Mouse (Mus musculus) lung, embryonic 15.5 days (tissue): ENCODE measurements at regions not wholly inside any gene's neighbourhood (a gene's known extent, or its start where the extent isn't known, plus 50 kb on each side); places are given as distances from the start of the nearest gene placed in this dataset.
"Not testable (repeated sequence)": the region's sequence is repeated elsewhere in the genome, so short reads cannot be mapped to it uniquely, and the experiment has no call there.

Experiments used
- ATAC-seq: fragments of 200-750 bp; cut with Nextera tagmentation; 2 replicates; pipeline ENCODE4 v1.8.0; 2017; ENCODE audit warnings: moderate number of reproducible peaks, borderline replicate concordance; ENCODE audit not compliant: low FRiP score, low TSS enrichment; ENCODE audit errors: extremely low read depth
- H3K27ac ChIP-seq: fragments of 300-500 bp; sonication (generic); 2 replicates; pipeline ENCODE4 v1.5.1; 2015; ENCODE audit warnings: moderate library complexity, mild to moderate bottlenecking, inconsistent platforms
- H3K27me3 ChIP-seq: fragments of 300-500 bp; sonication (generic); 2 replicates; pipeline ENCODE4 v1.6.1; 2015; ENCODE audit warnings: inconsistent platforms
- H3K36me3 ChIP-seq: fragments of 300-500 bp; sonication (generic); 2 replicates; pipeline ENCODE4 v1.6.1; 2015; ENCODE audit warnings: inconsistent platforms
- H3K4me1 ChIP-seq: fragments of 300-500 bp; sonication (generic); 2 replicates; pipeline ENCODE4 v1.6.1; 2015; ENCODE audit warnings: inconsistent platforms
- H3K4me2 ChIP-seq: fragments of 300-500 bp; sonication (generic); 2 replicates; pipeline ENCODE4 v1.6.1; 2015; ENCODE audit warnings: inconsistent platforms, mild to moderate bottlenecking, moderate library complexity
- H3K4me3 ChIP-seq: fragments of 300-500 bp; sonication (generic); 2 replicates; pipeline ENCODE4 v1.5.1; 2015; ENCODE audit warnings: mild to moderate bottlenecking, inconsistent platforms
- H3K9ac ChIP-seq: fragments of 300-500 bp; sonication (generic); 2 replicates; pipeline ENCODE4 v1.6.1; 2015; ENCODE audit warnings: inconsistent platforms
- H3K9me3 ChIP-seq: fragments of 300-500 bp; sonication (generic); 2 replicates; pipeline ENCODE4 v1.6.1; 2016; ENCODE audit warnings: inconsistent platforms
- WGBS: fragments of 180-500 bp; shearing (Covaris S2); methylation state at CpG from one replicate; pipeline ENCODE4 v1.1.7; 2015; 5-methylcytosine and 5-hydroxymethylcytosine counted together

DNA sequence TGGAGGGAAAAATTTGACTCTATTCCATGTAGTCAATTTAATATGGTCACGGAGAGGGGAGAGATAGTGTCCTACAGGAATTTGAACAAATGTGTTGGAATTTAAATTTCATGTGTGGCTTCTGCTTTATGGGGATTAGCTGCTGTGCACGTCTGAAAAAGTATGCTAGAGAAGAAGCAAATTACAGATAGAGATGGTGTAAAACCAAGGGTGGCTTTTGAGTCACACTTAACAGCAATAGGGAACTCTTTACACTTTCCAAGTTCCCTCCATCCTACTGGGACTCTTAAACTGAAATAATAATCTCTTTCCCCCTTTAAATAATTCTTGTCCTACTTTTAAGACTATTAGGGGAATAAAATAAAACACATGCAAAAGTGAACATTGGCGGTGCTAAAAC, 1790.1 kb upstream of the 5930422O12Rik start:
- Histone ChIP-seq H3K9ac (no peak overlapping the region), H3K4me1 (no peaks in the 10 kb centered on the region), H3K9me3 (no peaks in the 10 kb centered on the region), H3K27ac (no peak overlapping the region), H3K27me3 (no peaks in the 10 kb centered on the region), H3K36me3 (no peaks in the 10 kb centered on the region), H3K4me3 (no peak overlapping the region), H3K4me2 (no peak overlapping the region)
- ATAC-seq = no peak
- WGBS = 66% methylated on average over 3 of the region's 3 CpGs

DNA sequence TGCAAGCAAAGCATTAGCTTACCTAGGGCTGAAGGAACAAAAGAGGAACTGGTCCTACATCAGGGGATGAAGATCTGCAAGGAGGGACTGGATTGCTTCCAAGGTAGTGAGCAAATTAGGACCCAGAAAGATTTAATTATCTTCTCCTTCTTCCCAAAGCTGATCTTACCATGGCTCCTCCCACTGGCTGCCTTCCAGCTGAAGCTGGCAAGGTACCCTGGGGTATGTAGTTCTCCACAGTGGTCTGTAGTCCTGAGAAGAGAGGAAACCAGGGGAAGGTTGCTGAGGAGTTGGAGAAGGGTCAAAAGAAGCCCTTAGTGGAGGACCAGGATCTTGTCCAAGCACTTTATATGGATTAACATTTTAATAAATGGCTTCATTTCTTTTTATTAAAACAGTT, 1764.8 kb upstream of the 5930422O12Rik start:
- 0 out of 2 replicates have a peak, but pooled peaks cover 3% of the 10 kb centered on the region for H3K4me1 ChIP-seq
- no peaks in the 10 kb centered on the region for H3K27me3 ChIP-seq
- H3K4me2 ChIP-seq = no peak overlapping the region
- no peak overlapping the region for H3K4me3 ChIP-seq
- H3K9ac ChIP-seq = no peak overlapping the region
- no peak for ATAC-seq
- no peaks in the 10 kb centered on the region for H3K36me3 ChIP-seq
- no peak overlapping the region for H3K27ac ChIP-seq
- H3K9me3 ChIP-seq = no peaks in the 10 kb centered on the region

DNA sequence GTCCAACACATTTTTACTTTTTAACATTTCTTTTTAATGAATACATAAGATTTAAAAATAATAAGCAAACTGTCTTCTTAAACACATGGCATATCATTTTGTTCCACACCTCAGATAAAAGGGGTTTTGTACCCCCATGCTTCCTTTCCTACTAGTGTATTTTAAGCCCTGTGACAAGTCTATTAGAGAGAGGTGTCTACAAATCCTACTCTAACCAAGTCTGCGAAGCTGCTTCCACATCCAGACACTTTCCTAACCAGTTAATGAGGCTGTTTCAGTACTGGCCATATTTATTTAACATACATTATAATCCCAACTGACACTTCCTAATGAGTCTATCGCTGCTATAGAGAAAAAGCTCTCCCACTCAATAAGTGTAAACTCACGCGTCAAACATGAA, 1763.0 kb upstream of the 5930422O12Rik start:
- Histone ChIP-seq H3K4me1 (0 out of 2 replicates have a peak, but pooled peaks cover 3% of the 10 kb centered on the region), H3K27ac (no peak overlapping the region), H3K4me3 (no peak overlapping the region), H3K4me2 (no peak overlapping the region), H3K36me3 (no peaks in the 10 kb centered on the region), H3K27me3 (no peaks in the 10 kb centered on the region), H3K9ac (no peak overlapping the region), H3K9me3 (no peaks in the 10 kb centered on the region)
- no peak for ATAC-seq
- 67% methylated on average over 4 of the region's 4 CpGs for WGBS

DNA sequence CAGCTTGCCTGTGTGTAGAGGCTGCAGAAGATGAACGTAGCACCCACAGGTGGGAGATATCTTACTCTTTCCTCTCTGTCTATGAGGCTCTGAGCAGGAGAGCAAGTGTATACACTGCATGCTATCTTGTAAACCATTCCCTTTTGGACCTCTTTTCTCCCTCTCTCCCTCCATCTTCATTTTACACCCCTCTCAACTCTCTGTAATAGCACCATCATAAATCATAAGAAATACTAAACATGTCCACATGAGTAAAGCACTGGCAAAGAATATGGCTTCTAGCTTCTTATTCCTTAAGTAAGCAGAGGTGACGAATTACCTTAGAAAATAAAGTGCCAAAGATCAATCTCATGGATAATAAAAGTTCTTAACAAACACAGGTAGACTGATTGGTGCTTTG, 1724.3 kb upstream of the 5930422O12Rik start:
- ATAC-seq = no peak
- no peak overlapping the region for H3K27ac ChIP-seq
- no peak overlapping the region for H3K9ac ChIP-seq
- H3K36me3 ChIP-seq = no peaks in the 10 kb centered on the region
- H3K4me1 ChIP-seq = no peaks in the 10 kb centered on the region
- H3K27me3 ChIP-seq = no peaks in the 10 kb centered on the region
- H3K9me3 ChIP-seq = no peaks in the 10 kb centered on the region
- H3K4me3 ChIP-seq = no peak overlapping the region
- 54% methylated on average over 2 of the region's 2 CpGs for WGBS
- H3K4me2 ChIP-seq = no peak overlapping the region

DNA sequence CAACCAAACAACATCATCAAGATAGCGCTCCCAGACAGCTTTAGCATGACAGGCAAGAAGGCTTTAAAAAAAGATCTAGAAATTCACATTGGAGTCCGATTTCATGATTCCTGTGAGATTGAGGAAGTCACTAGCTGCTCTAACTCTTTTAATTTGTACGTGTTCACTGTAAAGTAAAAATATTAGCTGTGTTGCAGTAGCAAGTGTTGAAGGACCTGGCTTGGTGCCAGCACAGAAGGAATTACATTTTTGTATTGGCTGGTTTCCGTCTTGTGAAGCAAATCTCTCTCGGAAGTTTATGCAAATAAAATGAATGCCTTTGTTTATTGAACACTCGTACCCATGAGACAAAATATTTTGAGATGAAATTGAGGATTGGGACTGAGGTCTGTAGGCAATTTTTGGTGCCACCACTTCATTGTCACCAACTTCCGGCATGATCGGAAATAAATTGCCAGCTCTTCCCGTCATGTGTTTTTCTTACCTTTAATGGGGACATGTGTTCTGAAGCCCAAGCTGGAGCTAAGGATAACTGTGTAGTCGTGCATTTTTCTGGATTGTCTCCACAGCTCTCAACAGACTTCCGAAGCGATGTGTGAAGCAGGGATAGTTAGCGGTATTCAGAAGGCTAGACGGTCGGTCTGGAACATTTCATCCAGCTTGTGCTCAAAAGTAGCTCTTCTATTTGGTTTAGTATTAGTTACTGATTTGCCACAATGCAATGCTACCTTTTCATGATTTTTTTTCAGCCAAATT, 1715.0 kb upstream of the 5930422O12Rik start:
- 55% methylated on average over 15 of the region's 15 CpGs for WGBS
- H3K9me3 ChIP-seq = no peaks in the 10 kb centered on the region
- H3K4me1 ChIP-seq = 0 out of 2 replicates have a peak, but pooled peaks cover 8% of the 10 kb centered on the region
- H3K4me2 ChIP-seq = peak overlapping the region; percentile 16
- ATAC-seq = no peak
- no peak overlapping the region for H3K4me3 ChIP-seq
- no peak overlapping the region for H3K27ac ChIP-seq
- no peak overlapping the region for H3K9ac ChIP-seq
- no peaks in the 10 kb centered on the region for H3K27me3 ChIP-seq
- no peaks in the 10 kb centered on the region for H3K36me3 ChIP-seq

DNA sequence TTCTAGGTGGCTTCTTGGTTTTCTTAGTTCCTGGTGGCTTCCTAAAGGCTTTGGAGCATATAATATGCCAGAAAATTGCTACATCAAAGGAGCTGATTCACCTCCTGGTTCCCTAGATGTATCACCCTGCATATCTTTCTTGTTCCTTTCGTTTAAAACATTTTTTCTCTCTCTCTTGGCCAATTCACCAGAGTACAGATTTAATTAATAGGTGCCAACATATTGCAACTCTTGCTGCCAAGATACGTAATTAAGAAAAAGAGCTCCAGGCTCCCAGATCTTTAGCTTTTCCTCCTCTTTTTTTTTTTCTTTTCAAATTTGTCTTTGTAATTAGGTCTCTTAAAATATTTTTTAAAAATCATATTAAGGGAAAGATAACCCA, 1714.4 kb upstream of the 5930422O12Rik start:
- H3K4me1 ChIP-seq = 0 out of 2 replicates have a peak, but pooled peaks cover 8% of the 10 kb centered on the region
- H3K9me3 ChIP-seq = no peaks in the 10 kb centered on the region
- H3K27me3 ChIP-seq = no peaks in the 10 kb centered on the region
- 65% methylated on average over 2 of the region's 2 CpGs for whole genome bisulfite sequencing
- H3K9ac ChIP-seq = no peak overlapping the region
- H3K36me3 ChIP-seq = no peaks in the 10 kb centered on the region
- H3K4me3 ChIP-seq = no peak overlapping the region
- ATAC-seq = no peak
- no peak overlapping the region for H3K27ac ChIP-seq
- no peak overlapping the region for H3K4me2 ChIP-seq

DNA sequence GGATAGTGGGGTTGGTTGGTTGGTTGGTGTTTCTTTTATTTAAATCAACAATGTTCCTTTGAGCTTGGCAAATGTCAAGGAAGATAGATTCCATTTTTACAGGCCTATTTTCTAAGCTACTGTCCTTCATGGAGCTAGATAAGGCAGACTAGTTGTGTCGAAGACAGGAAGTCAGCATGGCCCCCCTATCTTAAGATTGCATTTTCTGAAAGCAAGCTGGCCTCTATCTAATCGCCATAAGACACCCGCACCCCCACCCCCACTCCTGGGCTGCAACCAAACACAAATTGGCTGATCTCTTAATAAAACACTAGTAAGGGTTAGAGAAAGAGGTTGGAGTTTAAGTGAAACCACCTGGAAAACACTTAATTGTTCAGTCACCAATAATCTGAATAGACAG, 1708.5 kb upstream of the 5930422O12Rik start:
- Histone ChIP-seq H3K4me1 (0 out of 2 replicates have a peak, but pooled peaks cover 7% of the 10 kb centered on the region), H3K36me3 (no peaks in the 10 kb centered on the region), H3K9me3 (no peaks in the 10 kb centered on the region), H3K9ac (no peak overlapping the region), H3K4me3 (no peak overlapping the region), H3K27me3 (no peaks in the 10 kb centered on the region), H3K27ac (no peak overlapping the region), H3K4me2 (no peak overlapping the region)
- 39% methylated on average over 3 of the region's 3 CpGs for WGBS
- ATAC-seq = no peak

DNA sequence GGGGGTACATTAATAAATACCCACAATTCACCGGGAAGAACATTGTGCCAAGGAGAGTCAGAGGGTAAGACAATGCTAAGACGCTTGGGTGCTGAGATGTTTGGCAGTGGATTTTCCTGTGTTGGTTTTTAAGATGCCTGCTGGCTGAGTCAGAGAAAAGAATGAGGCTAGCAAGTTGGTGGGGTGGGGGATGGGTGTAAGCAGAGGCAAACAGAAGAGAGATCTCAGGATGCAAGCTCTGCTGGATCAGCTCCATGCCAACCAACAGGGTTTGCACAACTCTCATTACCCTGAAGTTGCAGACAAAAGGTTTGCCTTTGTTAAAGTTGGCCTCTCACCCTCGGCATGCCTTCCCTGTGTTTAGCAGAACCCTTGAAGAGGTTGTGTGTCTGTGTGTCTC, 1707.9 kb upstream of the 5930422O12Rik start:
- 37% methylated on average over 3 of the region's 3 CpGs for WGBS
- ATAC-seq = no peak

DNA sequence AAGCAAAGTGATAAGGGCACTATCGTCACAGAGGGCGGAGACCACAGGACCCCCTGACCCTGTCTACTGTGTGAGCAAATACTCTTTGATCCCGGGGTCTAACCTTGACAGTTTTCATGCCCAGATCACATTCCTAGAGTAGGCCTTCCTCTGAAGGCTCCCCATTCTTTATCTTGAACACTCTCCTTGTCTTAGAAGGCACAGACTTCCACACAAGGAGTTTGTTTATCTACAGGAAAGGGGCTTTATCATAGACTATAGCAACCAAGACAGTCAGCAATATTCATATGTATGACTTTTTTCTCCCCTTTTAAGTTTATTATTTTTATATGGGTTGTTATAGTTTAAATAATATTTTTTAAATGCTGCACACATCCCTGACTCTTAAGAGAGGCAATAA, 1703.1 kb upstream of the 5930422O12Rik start:
- Histone ChIP-seq H3K4me1 (0 out of 2 replicates have a peak, but pooled peaks cover 4% of the 10 kb centered on the region), H3K27ac (no peak overlapping the region), H3K9ac (no peak overlapping the region), H3K27me3 (no peaks in the 10 kb centered on the region), H3K9me3 (no peaks in the 10 kb centered on the region), H3K4me3 (no peak overlapping the region), H3K36me3 (no peaks in the 10 kb centered on the region), H3K4me2 (no peak overlapping the region)
- no peak for ATAC-seq
- WGBS = 24% methylated on average over 3 of the region's 3 CpGs

More for the DNA sequence above, 1707.9 kb upstream of the 5930422O12Rik start:
- H3K4me2 ChIP-seq = no peak overlapping the region
- H3K9ac ChIP-seq = no peak overlapping the region
- no peak overlapping the region for H3K27ac ChIP-seq
- H3K9me3 ChIP-seq = no peaks in the 10 kb centered on the region
- no peak overlapping the region for H3K4me3 ChIP-seq
- 0 out of 2 replicates have a peak, but pooled peaks cover 7% of the 10 kb centered on the region for H3K4me1 ChIP-seq
- H3K36me3 ChIP-seq = no peaks in the 10 kb centered on the region
- H3K27me3 ChIP-seq = no peaks in the 10 kb centered on the region

DNA sequence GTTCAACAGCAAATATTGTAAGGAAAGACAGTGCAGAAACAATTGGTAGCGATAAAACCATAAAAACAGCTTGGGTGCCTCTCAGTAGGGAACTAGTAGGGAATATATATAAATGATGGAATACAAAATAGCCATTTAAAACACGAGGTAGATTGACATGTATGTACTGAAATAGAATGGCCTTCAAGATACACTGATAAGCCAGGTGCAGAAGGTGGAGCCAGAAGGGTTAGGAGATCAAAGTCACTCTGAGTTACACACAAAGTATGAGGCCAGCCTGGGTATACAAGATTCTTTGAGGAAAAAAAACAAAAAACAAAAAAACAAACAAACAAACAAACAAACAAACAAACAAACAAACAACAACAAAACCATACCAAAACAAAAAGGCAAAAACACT, 1692.9 kb upstream of the 5930422O12Rik start:
- no peak overlapping the region for H3K4me2 ChIP-seq
- H3K36me3 ChIP-seq = no peaks in the 10 kb centered on the region
- no peaks in the 10 kb centered on the region for H3K27me3 ChIP-seq
- ATAC-seq = no peak
- no peaks in the 10 kb centered on the region for H3K9me3 ChIP-seq
- H3K27ac ChIP-seq = no peak overlapping the region
- no peaks in the 10 kb centered on the region for H3K4me1 ChIP-seq
- no peak overlapping the region for H3K4me3 ChIP-seq
- no peak overlapping the region for H3K9ac ChIP-seq
- WGBS = 70% methylated on average over 2 of the region's 2 CpGs

DNA sequence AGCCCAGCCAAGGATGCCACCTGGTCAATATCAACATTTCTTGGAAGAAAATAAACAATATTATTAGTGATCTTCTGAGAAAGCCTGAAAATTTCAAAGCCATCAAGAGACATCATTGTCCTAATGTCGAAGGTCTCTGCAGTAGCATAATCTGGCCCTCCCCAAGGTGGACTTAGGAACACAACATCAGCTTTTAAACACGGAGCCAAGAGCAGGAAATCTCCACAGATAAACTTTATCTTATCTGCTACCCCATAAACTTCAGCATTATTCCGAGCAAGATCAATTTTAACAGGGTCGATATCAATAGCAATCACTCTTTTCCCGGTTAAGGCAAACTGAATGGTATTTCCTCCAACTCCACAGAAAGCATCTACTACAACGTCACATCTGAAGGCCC, 1691.2 kb upstream of the 5930422O12Rik start:
- not testable (repeated sequence) for ATAC-seq, H3K4me1 ChIP-seq, H3K36me3 ChIP-seq, H3K4me2 ChIP-seq, H3K4me3 ChIP-seq, H3K27me3 ChIP-seq, H3K9ac ChIP-seq, H3K9me3 ChIP-seq, H3K27ac ChIP-seq
- 64% methylated on average over 6 of the region's 6 CpGs for WGBS

DNA sequence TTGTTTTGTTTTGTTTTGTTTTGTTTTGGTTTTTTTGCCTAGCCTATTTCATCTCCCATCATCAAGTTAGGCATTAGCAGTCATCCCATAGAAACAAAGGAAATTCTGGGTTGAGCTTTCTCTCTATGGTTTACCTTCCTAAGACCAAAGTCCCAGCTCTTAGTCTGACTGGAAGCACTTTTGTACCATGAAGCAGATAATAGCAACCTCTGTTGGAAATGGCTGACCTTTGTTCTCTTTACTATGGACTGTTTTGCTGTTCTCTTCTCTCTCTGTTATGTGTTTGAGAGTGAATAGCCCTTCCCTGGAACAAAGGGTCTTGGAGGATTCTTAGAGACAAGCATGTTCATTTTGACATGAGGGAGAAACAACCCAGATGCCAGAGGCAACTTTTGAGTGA, 1681.7 kb upstream of the 5930422O12Rik start:
- no peaks in the 10 kb centered on the region for H3K36me3 ChIP-seq
- no peak overlapping the region for H3K4me3 ChIP-seq
- no peaks in the 10 kb centered on the region for H3K4me1 ChIP-seq
- ATAC-seq = no peak
- no peak overlapping the region for H3K4me2 ChIP-seq
- H3K9ac ChIP-seq = no peak overlapping the region
- no peak overlapping the region for H3K27ac ChIP-seq
- no peaks in the 10 kb centered on the region for H3K9me3 ChIP-seq
- no peaks in the 10 kb centered on the region for H3K27me3 ChIP-seq

DNA sequence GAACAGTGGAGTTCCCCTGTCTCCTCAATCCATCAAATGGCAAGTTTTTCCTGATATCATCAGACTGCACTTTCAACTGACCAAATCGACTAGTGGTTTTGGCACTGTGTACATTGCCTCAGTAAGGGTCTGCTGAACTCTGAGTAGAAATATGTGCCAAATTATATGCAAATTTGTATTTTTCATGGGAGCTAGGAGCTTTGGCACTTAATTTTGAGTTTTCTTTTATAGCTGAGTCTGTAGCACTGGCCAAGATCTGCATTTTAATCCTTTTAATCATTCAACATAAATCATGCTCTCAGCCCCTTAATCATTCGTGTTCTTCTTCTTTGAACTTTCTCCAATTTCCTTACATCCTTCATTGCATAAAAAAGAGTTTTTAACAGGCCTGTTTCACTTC, 1678.5 kb upstream of the 5930422O12Rik start:
- ATAC-seq = peak; percentile 84; the same call in 1 of the 2 replicates
- H3K9me3 ChIP-seq = no peaks in the 10 kb centered on the region
- no peak overlapping the region for H3K27ac ChIP-seq
- WGBS = 27% methylated on average over 2 of the region's 2 CpGs
- H3K9ac ChIP-seq = no peak overlapping the region
- no peaks in the 10 kb centered on the region for H3K27me3 ChIP-seq
- no peak overlapping the region for H3K4me3 ChIP-seq
- no peaks in the 10 kb centered on the region for H3K4me1 ChIP-seq
- no peak overlapping the region for H3K4me2 ChIP-seq
- no peaks in the 10 kb centered on the region for H3K36me3 ChIP-seq
